In the genomic region with DNA sequence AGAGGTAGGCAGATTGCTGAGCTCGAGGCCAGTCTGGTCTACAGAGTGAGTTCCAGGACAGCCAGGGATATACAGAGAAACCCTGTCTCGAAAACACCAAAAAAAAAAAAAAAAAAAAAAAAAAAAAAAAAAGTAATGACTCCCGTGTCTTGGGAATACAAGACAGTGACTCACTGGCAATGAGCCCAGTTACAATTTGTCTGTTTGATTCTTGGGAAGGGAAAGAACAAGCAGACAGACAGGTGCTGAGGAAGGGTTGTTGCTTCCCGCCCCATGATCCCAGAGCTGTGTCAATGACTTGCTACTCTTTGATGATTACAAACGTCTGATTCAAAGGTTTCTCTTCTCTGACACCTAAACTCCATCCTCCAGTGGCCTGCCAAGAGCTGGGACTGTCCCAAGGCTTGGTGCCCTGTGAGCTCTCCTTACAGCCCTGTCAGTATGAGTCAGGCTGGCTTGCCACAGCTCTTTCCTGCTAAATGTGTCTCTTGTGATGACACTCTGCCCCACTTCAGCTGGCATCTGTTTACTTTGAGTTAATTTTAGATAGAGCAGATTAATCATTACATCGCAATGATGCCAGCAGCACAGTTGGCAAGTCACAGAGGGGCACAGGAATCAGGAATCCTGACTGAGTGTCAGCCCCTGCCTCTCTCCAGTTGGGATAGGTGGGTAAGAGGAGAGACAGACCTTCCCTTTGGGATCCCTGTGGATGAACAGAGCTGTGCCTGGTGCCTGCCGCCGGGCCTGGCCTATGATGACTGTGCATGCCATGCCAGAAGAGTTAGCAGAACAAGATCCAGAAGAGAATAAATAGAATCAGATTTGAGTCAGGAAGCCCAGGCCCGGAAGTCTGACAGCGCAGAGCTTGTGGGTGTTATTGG, we compare ENCODE assay signal across 9 mouse cellular contexts. TPM values are rescaled to one million over a fixed set of nuclear protein-coding genes. Genes with fewer than 3 reads are reported as not detected.
A peak's percentile ranks its signal among the peaks of the same experiment; 100 is the strongest.
DNase-seq lines count a peak whose midpoint lies in the region; ATAC-seq and TF ChIP-seq lines count a peak whose summit lies in the region.
"Had no signal": no experiment of that assay in that cellular context is flagged by ENCODE, and none has a peak within 500 bp of the region (broad histone marks: within the 10 kb centered on the region; RNA-seq: fewer than 3 reads in every experiment).

No protein-coding gene starts in this region.

- H3K9me3 ChIP-seq in forebrain, embryonic 14.5 days (replicated peaks; ENCODE audit: control insufficient read depth, low read length): no peaks in the 10 kb centered on the region
- no peaks in the 10 kb centered on the region for H3K9me3 ChIP-seq in forebrain, embryonic 12.5 days
- H3K9me3 ChIP-seq: limb, embryonic 13.5 days had no signal

- H3K4me2 ChIP-seq in forebrain, embryonic 14.5 days (ENCODE audit: low read length): no peak overlapping the region
- H3K4me2 ChIP-seq in forebrain, embryonic 12.5 days: no peak overlapping the region
- H3K4me2 ChIP-seq: limb, embryonic 13.5 days had no signal

- H3K36me3 ChIP-seq in forebrain, embryonic 14.5 days (ENCODE audit: control insufficient read depth, insufficient read depth, low read length): no peaks in the 10 kb centered on the region
- no peaks in the 10 kb centered on the region for H3K36me3 ChIP-seq in forebrain, embryonic 12.5 days (replicated peaks)
- H3K36me3 ChIP-seq: limb, embryonic 13.5 days had no signal

- peak; percentile 59 for DNase-seq in forebrain, embryonic 14.5 days (ENCODE audit: low spot score)
- DNase-seq in right cerebral cortex, adult 18-20 months: peak; percentile 39
- DNase-seq in right cerebral cortex, postnatal 14 days: no peak
- peak; percentile 64 to 66 for DNase-seq in gastrocnemius, postnatal 36 days
- DNase-seq in layer of hippocampus, adult 2 months (ENCODE audit: low spot score in 2 of 2): peak; percentile 26 to 54
- DNase-seq in testis, postnatal 10 days (ENCODE audit: low spot score): no peak
- no peak for DNase-seq in natural killer cell, adult 2 months (ENCODE audit: low spot score in 2 of 2)

- WGBS in forebrain, embryonic 14.5 days: 67% methylated on average over 10 of the region's 10 CpGs
- 81% methylated on average over 10 of the region's 10 CpGs for WGBS in forebrain, embryonic 12.5 days

- no peak for TF ChIP-seq CTCF in layer of hippocampus, adult 2 months (conservative IDR thresholded peaks at IDR 0.05)

- no peak overlapping the region for H3K4me3 ChIP-seq in forebrain, embryonic 14.5 days (ENCODE audit: low read depth, low read length)
- no peak overlapping the region for H3K4me3 ChIP-seq in forebrain, embryonic 12.5 days (replicated peaks)
- H3K4me3 ChIP-seq in layer of hippocampus, adult 2 months: no peak overlapping the region
- H3K4me3 ChIP-seq: limb, embryonic 13.5 days had no signal

- H3K27ac ChIP-seq in forebrain, embryonic 14.5 days (ENCODE audit: low read depth, low read length): no peak overlapping the region
- no peak overlapping the region for H3K27ac ChIP-seq in forebrain, embryonic 12.5 days
- H3K27ac ChIP-seq in layer of hippocampus, adult 2 months: peak overlapping the region; percentile 44
- H3K27ac ChIP-seq: limb, embryonic 13.5 days had no signal

- no peak for ATAC-seq in forebrain, embryonic 14.5 days
- ATAC-seq in forebrain, embryonic 12.5 days (ENCODE audit: low FRiP score): no peak

- no peaks in the 10 kb centered on the region; the same call in 1 of the 2 replicates for H3K4me1 ChIP-seq in forebrain, embryonic 14.5 days (ENCODE audit: control insufficient read depth, insufficient read depth, low read length)
- no peaks in the 10 kb centered on the region for H3K4me1 ChIP-seq in forebrain, embryonic 12.5 days
- H3K4me1 ChIP-seq: limb, embryonic 13.5 days had no signal

- no peaks in the 10 kb centered on the region for H3K27me3 ChIP-seq in forebrain, embryonic 14.5 days (replicated peaks; ENCODE audit: control insufficient read depth, insufficient read depth, low read length)
- H3K27me3 ChIP-seq in forebrain, embryonic 12.5 days: no peaks in the 10 kb centered on the region

- intact Hi-C loops in gastrocnemius, postnatal 36 days (cut with DNase I): loop anchor here (5.0 kb wide), 1 partner anchor 61 kb away; no protein-coding TSS in a partner anchor

- H3K9ac ChIP-seq in forebrain, embryonic 14.5 days (ENCODE audit: low read length): no peak overlapping the region
- no peak overlapping the region for H3K9ac ChIP-seq in forebrain, embryonic 12.5 days
- H3K9ac ChIP-seq: limb, embryonic 13.5 days had no signal

RNA-seq across cellular contexts. Expression of a gene that starts 11.0 kb away (rescaled TPM):
- 55.1 and 56.9 TPM in 2 replicates for polyA plus RNA-seq in forebrain, embryonic 14.5 days (2014; fragmentation: Nextera tagmentation; extraction: Ambion mirVana)
- polyA plus RNA-seq in forebrain, embryonic 12.5 days (2016; fragmentation: Nextera tagmentation; extraction: Ambion mirVana): 55.7 and 60.5 TPM in 2 replicates
- 10 to 100 TPM; 28.9 to 30.6 TPM for total RNA-seq in gastrocnemius, postnatal 36 days (2021)
- 10 to 100 TPM; 36.5 to 39.2 TPM for total RNA-seq in layer of hippocampus, adult 2 months (2021)

RNA-seq across cellular contexts. Expression of a gene that starts 16.8 kb away (rescaled TPM):
- polyA plus RNA-seq in forebrain, embryonic 14.5 days (2014; fragmentation: Nextera tagmentation; extraction: Ambion mirVana): 4.2 and 4.5 TPM in 2 replicates
- 1.5 TPM in 2 replicates for polyA plus RNA-seq in forebrain, embryonic 12.5 days (2016; fragmentation: Nextera tagmentation; extraction: Ambion mirVana)
- total RNA-seq in gastrocnemius, postnatal 36 days (2021): not detected
- total RNA-seq in layer of hippocampus, adult 2 months (2021): 1 to 10 TPM; 2.0 to 2.5 TPM

Comparison
In these comparisons a context has a peak if more than half of its experiments do, and no peak if none do; other contexts are left out.
1. DNase-seq: peak in forebrain, embryonic 14.5 days (single experiment), right cerebral cortex, adult 18-20 months (single experiment), gastrocnemius, postnatal 36 days (2 of 2) and layer of hippocampus, adult 2 months (2 of 2); none in right cerebral cortex, postnatal 14 days (single experiment), testis, postnatal 10 days (single experiment) and natural killer cell, adult 2 months (0 of 2).